ENCODE assay signal across 10 mouse cellular contexts in the genomic region with DNA sequence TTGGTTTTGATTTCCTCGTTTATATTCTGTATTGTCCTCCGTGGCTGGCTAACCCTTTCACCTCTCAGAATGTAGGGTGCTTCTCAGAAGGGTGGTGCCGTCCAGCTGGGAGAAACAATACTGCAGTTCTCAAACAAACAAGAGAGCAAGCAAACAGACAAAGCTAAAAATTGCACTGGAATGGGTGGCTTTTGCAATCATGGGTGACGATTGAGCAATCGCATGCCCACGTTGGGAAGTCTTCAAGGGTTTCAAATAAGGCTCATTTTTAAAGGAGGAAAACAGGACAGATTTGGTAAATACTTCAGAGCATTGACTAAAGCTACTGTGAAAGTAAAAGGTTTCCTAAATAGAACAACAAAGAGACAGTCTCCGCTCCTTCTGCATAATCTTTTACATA. TPM values are rescaled to one million over a fixed set of nuclear protein-coding genes. Genes with fewer than 3 reads are reported as not detected.
DNase-seq lines count a peak whose midpoint lies in the region; ATAC-seq and TF ChIP-seq lines count a peak whose summit lies in the region.
"Had no signal": no experiment of that assay in that cellular context is flagged by ENCODE, and none has a peak within 500 bp of the region (broad histone marks: within the 10 kb centered on the region; RNA-seq: fewer than 3 reads in every experiment).

No protein-coding gene starts in this region.

- no peak overlapping the region for H3K9ac ChIP-seq in embryonic facial prominence, embryonic 13.5 days
- H3K9ac ChIP-seq in heart, postnatal 0 days (replicated peaks; ENCODE audit: low read depth, low read length): no peak overlapping the region

- H3K9me3 ChIP-seq in embryonic facial prominence, embryonic 13.5 days: no peaks in the 10 kb centered on the region
- no peaks in the 10 kb centered on the region for H3K9me3 ChIP-seq in embryonic facial prominence, embryonic 10.5 days
- no peaks in the 10 kb centered on the region for H3K9me3 ChIP-seq in heart, postnatal 0 days (replicated peaks; ENCODE audit: control insufficient read depth, low read length)

- no peaks in the 10 kb centered on the region for H3K36me3 ChIP-seq in embryonic facial prominence, embryonic 13.5 days
- H3K36me3 ChIP-seq in embryonic facial prominence, embryonic 10.5 days (replicated peaks): no peaks in the 10 kb centered on the region
- no peaks in the 10 kb centered on the region for H3K36me3 ChIP-seq in heart, postnatal 0 days (replicated peaks; ENCODE audit: control insufficient read depth, insufficient read depth, low read length)

- TF ChIP-seq CTCF in heart, postnatal 0 days (IDR thresholded peaks at IDR 0.05; ENCODE audit: low read depth): no peak

- WGBS in embryonic facial prominence, embryonic 13.5 days: 50% methylated on average over 7 of the region's 7 CpGs
- 58% methylated on average over 7 of the region's 7 CpGs for WGBS in embryonic facial prominence, embryonic 10.5 days
- WGBS in heart, postnatal 0 days: 51% methylated on average over 7 of the region's 7 CpGs

- no peaks in the 10 kb centered on the region for H3K27me3 ChIP-seq in embryonic facial prominence, embryonic 13.5 days
- H3K27me3 ChIP-seq in embryonic facial prominence, embryonic 10.5 days (replicated peaks; ENCODE audit: low read depth, poor library complexity, severe bottlenecking): no peaks in the 10 kb centered on the region
- H3K27me3 ChIP-seq in heart, postnatal 0 days (ENCODE audit: control insufficient read depth, insufficient read depth, low read length): no peaks in the 10 kb centered on the region

- no peak overlapping the region for H3K27ac ChIP-seq in embryonic facial prominence, embryonic 13.5 days
- H3K27ac ChIP-seq in embryonic facial prominence, embryonic 10.5 days (replicated peaks): no peak overlapping the region
- H3K27ac ChIP-seq in heart, postnatal 0 days (ENCODE audit: low read depth): no peak overlapping the region

- H3K4me1 ChIP-seq in embryonic facial prominence, embryonic 13.5 days: peaks cover 9% of the 10 kb centered on the region
- H3K4me1 ChIP-seq in embryonic facial prominence, embryonic 10.5 days: peaks cover 5% of the 10 kb centered on the region
- H3K4me1 ChIP-seq in heart, postnatal 0 days (ENCODE audit: control insufficient read depth, insufficient read depth): no peaks in the 10 kb centered on the region

- ATAC-seq in embryonic facial prominence, embryonic 13.5 days (ENCODE audit: insufficient number of reproducible peaks, insufficient read depth, low FRiP score, low TSS enrichment, low read depth): no peak
- ATAC-seq in heart, postnatal 0 days (ENCODE audit: insufficient read depth, low read depth): no peak
- peak; percentile 89 for ATAC-seq in megakaryocyte progenitor cell, adult 5-6 weeks (replicated peaks; ENCODE audit: poor library complexity)

- no peak for DNase-seq in embryonic facial prominence, embryonic 10.5 days (ENCODE audit: low spot score)
- peak; percentile 8 for DNase-seq in layer of hippocampus, adult 9-10 months (ENCODE audit: low spot score)
- DNase-seq in layer of hippocampus, adult 18-20 months (ENCODE audit: low spot score in 2 of 2): no peak
- DNase-seq in heart, postnatal 0 days (ENCODE audit: low spot score): no peak
- DNase-seq in spleen, postnatal 10 days (ENCODE audit: low spot score in 2 of 2): no peak
- no peak for DNase-seq in urinary bladder, adult 2 months (ENCODE audit: low spot score)

- H3K4me3 ChIP-seq in embryonic facial prominence, embryonic 13.5 days: no peak overlapping the region
- no peak overlapping the region for H3K4me3 ChIP-seq in embryonic facial prominence, embryonic 10.5 days
- no peak overlapping the region for H3K4me3 ChIP-seq in heart, postnatal 0 days (ENCODE audit: low read depth, low read length)
- H3K4me3 ChIP-seq: erythroblast, embryonic 14.5 days had no signal

- TF ChIP-seq EP300 in heart, postnatal 0 days (IDR thresholded peaks at IDR 0.05; ENCODE audit: low read depth): no peak

- H3K4me2 ChIP-seq in embryonic facial prominence, embryonic 13.5 days: 0 out of 2 replicates have a peak overlapping the region, but pooled peaks have one; percentile 7
- H3K4me2 ChIP-seq in heart, postnatal 0 days (ENCODE audit: low read depth, low read length): peak overlapping the region; percentile 4; the same call in 1 of the 2 replicates

RNA-seq across cellular contexts. Expression of gene Dkk2, which starts 18.4 kb away (rescaled TPM):
- polyA plus RNA-seq in embryonic facial prominence, embryonic 13.5 days (2015; fragmentation: Nextera tagmentation; extraction: Ambion mirVana): 32.7 and 40.1 TPM in 2 replicates
- polyA plus RNA-seq in embryonic facial prominence, embryonic 10.5 days (2016; fragmentation: Nextera tagmentation; extraction: Ambion mirVana): 5.7 and 12.1 TPM in 2 replicates
- under 1 TPM; 0.23 to 0.37 TPM for total RNA-seq in layer of hippocampus, adult 18-20 months (2021)
- total RNA-seq in heart, postnatal 0 days (2014; rRNA removed; ENCODE audit: low replicate concordance): 0.08 TPM in 2 replicates
- polyA plus RNA-seq in heart, postnatal 0 days (2015; fragmentation: Nextera tagmentation; extraction: Ambion mirVana): 0.40 and 0.48 TPM in 2 replicates
- not detected in 2 replicates for total RNA-seq in megakaryocyte progenitor cell, adult 5-6 weeks (2015)
- total RNA-seq in megakaryocyte progenitor cell, adult 5-6 weeks (2017): not detected in 2 replicates
- polyA plus RNA-seq in urinary bladder, adult 2 months (2012; rRNA removed): 23.1 and 33.1 TPM in 2 replicates
- total RNA-seq: hematopoietic stem cell, adult 5-6 weeks had no signal
- polyA plus RNA-seq: erythroblast, embryonic 14.5 days had no signal
